Mouse (Mus musculus): ENCODE measurements around the gene Cdk1. TPM values are rescaled to one million over a fixed set of nuclear protein-coding genes. Genes with fewer than 3 reads are reported as not detected.

Gene Cdk1
- 43.7 TPM for polyA plus RNA-seq (2014; fragmentation: Illumina TruSeq; extraction: RNeasy Lipid Tissue Mini Kit (QIAGEN cat#74804); ENCODE audit: low read depth, low replicate concordance)

DNA sequence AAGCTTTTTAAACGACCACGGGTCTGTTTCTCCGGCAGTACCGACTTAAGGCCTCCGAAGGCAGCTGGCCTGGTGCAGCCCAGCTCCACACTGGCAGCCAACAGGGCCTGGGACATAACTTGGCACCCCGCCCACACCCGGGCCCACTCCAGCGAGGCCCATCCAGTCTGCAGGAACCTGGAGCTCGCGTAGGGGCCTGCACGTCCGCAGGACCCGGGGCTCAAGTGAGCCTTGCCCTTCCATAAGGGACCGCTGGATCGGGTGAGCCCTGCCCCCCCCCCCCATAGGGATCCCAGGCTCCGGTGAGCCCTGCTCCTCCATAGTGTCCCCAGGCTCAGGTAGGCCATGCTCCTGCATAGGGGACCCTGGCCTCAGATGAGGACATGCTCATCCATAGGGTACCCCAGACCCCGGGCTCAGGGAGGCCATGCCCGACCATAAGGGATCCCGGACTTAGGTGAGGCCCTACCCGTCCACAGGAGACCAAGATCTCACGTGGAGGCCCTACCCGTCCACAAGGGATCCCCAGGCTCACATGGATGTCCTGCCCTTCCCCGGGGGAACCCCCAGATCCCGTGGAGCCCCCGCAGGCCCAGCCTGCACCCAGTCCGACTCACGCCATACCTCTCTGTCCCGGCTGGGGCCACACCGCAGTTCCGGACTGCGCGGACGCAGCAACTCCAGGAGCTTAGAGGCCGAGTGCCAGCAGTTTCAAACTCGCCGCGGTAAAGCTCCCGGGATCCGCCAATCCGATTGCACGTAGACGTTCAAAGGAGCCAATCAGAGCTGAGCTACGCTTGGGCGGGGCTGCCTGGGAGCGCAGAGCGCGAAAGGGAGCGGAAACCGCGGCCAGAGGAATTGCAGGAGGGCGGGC lies at the start of gene Cdk1:
Gene Cdk1, minus strand, starts transcription at position 727 of the 874 bp plus-strand sequence.

DNA sequence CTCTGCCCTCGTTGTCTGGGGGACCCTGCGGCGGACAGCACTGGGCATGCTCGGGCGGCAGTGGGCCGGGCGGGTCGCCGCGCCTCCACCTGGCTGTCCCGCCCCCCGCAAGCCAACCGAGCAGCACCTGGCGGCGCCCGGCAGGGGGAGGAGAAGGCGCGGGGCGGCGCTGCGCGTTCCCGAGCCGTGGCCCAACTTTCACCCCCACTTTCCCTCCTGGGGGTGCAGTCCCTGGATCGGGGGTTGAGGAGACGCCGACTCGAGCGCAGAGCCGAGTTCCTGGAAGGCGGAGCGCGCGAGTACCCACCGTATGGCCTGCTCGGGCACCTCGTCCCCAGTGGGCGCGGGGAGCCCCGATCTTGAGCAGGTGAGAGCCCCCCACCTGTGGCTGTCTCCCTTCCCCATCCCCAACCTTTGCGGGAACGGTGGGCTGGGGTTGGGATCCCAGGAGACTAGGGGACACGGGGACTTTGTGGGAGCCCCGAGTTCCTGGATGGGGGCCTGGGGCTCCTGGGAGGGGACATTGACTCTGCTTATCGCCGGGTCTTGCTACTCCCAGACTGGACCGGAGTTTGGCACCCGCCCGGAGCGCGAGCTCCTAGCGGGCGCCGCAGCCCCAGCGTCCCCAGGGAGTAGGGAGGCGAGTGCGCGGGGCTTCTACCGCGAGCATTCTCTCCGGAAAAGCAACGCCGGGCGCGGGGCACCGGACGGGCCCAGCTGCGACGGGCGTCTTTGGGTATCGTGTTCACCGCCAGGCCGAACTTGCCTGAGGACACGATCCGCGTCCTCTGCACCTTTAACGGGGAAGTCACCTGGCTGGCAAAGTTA lies 46.2 kb upstream of the Cdk1 start, which contains the start of gene Ank3:
Gene Ank3, plus strand, starts transcription at position 11 of the 828 bp plus-strand sequence.

Other genes with a start within 250 kb of the Cdk1 start
- 5.8 TPM for gene Rhobtb1, start 201.5 kb downstream of the Cdk1 start, polyA plus RNA-seq (2014; fragmentation: Illumina TruSeq; extraction: RNeasy Lipid Tissue Mini Kit (QIAGEN cat#74804); ENCODE audit: low read depth, low replicate concordance)
- 1.1 TPM for gene A930033H14Rik, start 139.8 kb downstream of the Cdk1 start, polyA plus RNA-seq (2014; fragmentation: Illumina TruSeq; extraction: RNeasy Lipid Tissue Mini Kit (QIAGEN cat#74804); ENCODE audit: low read depth, low replicate concordance)
- 79.3 TPM for gene Ank3, start 45.8 kb upstream of the Cdk1 start, polyA plus RNA-seq (2014; fragmentation: Illumina TruSeq; extraction: RNeasy Lipid Tissue Mini Kit (QIAGEN cat#74804); ENCODE audit: low read depth, low replicate concordance)

All from sigmoid colon, adult 10 weeks (tissue).